ENCODE assay signal across 26 mouse cellular contexts in the genomic region with DNA sequence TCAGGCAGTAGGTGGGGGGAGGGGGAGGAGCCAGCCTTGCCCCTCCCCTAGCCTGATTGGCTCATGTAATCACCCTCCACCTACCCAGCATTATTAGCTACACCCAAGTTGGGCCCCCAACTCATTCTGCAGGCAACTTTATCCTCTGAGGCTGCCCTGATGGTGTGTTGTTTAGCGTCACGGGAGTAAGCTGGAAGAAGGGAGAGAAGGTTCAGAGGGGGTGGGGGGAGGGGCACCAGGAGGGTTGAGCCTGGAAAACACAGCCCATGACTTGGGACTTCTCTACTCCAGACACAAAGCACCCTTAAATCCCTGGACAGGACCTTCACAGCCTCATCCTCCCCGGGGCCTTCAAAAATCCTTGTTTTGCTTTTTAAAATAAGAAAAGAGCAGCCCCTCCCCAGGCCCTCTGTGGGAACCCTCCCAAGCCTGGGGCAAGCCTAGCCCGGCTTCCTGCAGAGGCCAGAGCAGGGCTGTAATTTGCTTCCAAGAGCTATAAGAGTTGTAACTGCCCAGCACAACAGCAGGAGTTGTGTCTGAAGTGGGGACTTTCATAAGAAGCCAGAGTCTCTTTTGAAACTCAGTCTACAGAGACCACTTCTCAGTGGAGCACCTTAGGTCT. TPM values are rescaled to one million over a fixed set of nuclear protein-coding genes. Genes with fewer than 3 reads are reported as not detected.
DNase-seq lines count a peak whose midpoint lies in the region; ATAC-seq and TF ChIP-seq lines count a peak whose summit lies in the region.
"Had no signal": no experiment of that assay in that cellular context is flagged by ENCODE, and none has a peak within 500 bp of the region (broad histone marks: within the 10 kb centered on the region; RNA-seq: fewer than 3 reads in every experiment).

No protein-coding gene starts in this region.

- no peak for TF ChIP-seq POLR2A in limb, embryonic 14.5 days (IDR thresholded peaks at IDR 0.05; ENCODE audit: borderline replicate concordance, extremely low read depth, insufficient read depth, insufficient read length)

- H3K9ac ChIP-seq in forebrain, embryonic 15.5 days (replicated peaks): no peak overlapping the region
- no peak overlapping the region for H3K9ac ChIP-seq in embryonic facial prominence, embryonic 14.5 days (ENCODE audit: low read depth, low read length)
- no peak overlapping the region for H3K9ac ChIP-seq in limb, embryonic 14.5 days (ENCODE audit: low read depth, low read length, severe bottlenecking)
- H3K9ac ChIP-seq: hindbrain, embryonic 14.5 days; intestine, embryonic 15.5 days; liver, embryonic 12.5 days; neural tube, embryonic 13.5 days had no signal

- 5% methylated on average over 4 of the region's 4 CpGs for WGBS in forebrain, embryonic 10.5 days
- 5% methylated on average over 4 of the region's 4 CpGs for WGBS in forebrain, embryonic 15.5 days
- WGBS in embryonic facial prominence, embryonic 14.5 days: 4% methylated on average over 4 of the region's 4 CpGs
- WGBS in limb, embryonic 14.5 days: 5% methylated on average over 4 of the region's 4 CpGs

- H3K4me1 ChIP-seq in forebrain, embryonic 10.5 days: peaks cover 53% of the 10 kb centered on the region
- H3K4me1 ChIP-seq in forebrain, embryonic 15.5 days: peaks cover 15% of the 10 kb centered on the region
- H3K4me1 ChIP-seq in embryonic facial prominence, embryonic 14.5 days (ENCODE audit: control insufficient read depth, insufficient read depth, low read length): peaks cover 37% of the 10 kb centered on the region
- H3K4me1 ChIP-seq in limb, embryonic 14.5 days (ENCODE audit: control insufficient read depth, insufficient read depth, low read length): peaks cover 22% of the 10 kb centered on the region

- no peaks in the 10 kb centered on the region for H3K9me3 ChIP-seq in forebrain, embryonic 10.5 days
- H3K9me3 ChIP-seq in forebrain, embryonic 15.5 days: no peaks in the 10 kb centered on the region
- no peaks in the 10 kb centered on the region for H3K9me3 ChIP-seq in embryonic facial prominence, embryonic 14.5 days (ENCODE audit: control insufficient read depth, low read length)
- no peaks in the 10 kb centered on the region for H3K9me3 ChIP-seq in limb, embryonic 14.5 days (ENCODE audit: control insufficient read depth, low read length)
- H3K9me3 ChIP-seq: intestine, embryonic 15.5 days; liver, embryonic 12.5 days; neural tube, embryonic 13.5 days had no signal

- peaks cover 64% of the 10 kb centered on the region for H3K27me3 ChIP-seq in forebrain, embryonic 10.5 days (ENCODE audit: poor library complexity, severe bottlenecking)
- peaks cover 22% of the 10 kb centered on the region for H3K27me3 ChIP-seq in forebrain, embryonic 15.5 days
- peaks cover 23% of the 10 kb centered on the region for H3K27me3 ChIP-seq in embryonic facial prominence, embryonic 14.5 days (replicated peaks; ENCODE audit: control insufficient read depth, insufficient read depth, low read length)
- H3K27me3 ChIP-seq in limb, embryonic 14.5 days (ENCODE audit: control insufficient read depth, insufficient read depth, low read length): peaks cover 7% of the 10 kb centered on the region; the same call in 1 of the 2 replicates

- no peak for DNase-seq in forebrain, embryonic 10.5 days (ENCODE audit: extremely low spot score, low spot score)
- DNase-seq in NIH3T3 (ENCODE audit: low read depth): peak; percentile 31
- DNase-seq in embryonic facial prominence, embryonic 14.5 days (ENCODE audit: low spot score): peak; percentile 43
- DNase-seq in limb, embryonic 14.5 days (ENCODE audit: low spot score): no peak
- no peak for DNase-seq in thymus, adult 18-20 months
- DNase-seq in MN1 (ENCODE audit: low spot score): no peak
- no peak for DNase-seq in heart, adult 8-10 months (ENCODE audit: low spot score)
- DNase-seq: adrenal gland, postnatal 10 days; cerebellum, adult 11-12 months; gastrocnemius, postnatal 14 days; heart, postnatal 10 days; kidney, postnatal 4 days; lung, postnatal 14 days; right cerebral cortex, postnatal 14 days; thymus, postnatal 14 days had no signal

- no peak overlapping the region for H3K4me3 ChIP-seq in forebrain, embryonic 10.5 days
- no peak overlapping the region for H3K4me3 ChIP-seq in forebrain, embryonic 15.5 days
- no peak overlapping the region for H3K4me3 ChIP-seq in embryonic facial prominence, embryonic 14.5 days (ENCODE audit: low read depth, low read length)
- no peak overlapping the region for H3K4me3 ChIP-seq in limb, embryonic 14.5 days (replicated peaks; ENCODE audit: low read length)
- H3K4me3 ChIP-seq: erythroblast, embryonic 14.5 days; intestine, embryonic 15.5 days; liver, embryonic 12.5 days; neural tube, embryonic 13.5 days had no signal

- H3K36me3 ChIP-seq in forebrain, embryonic 10.5 days (replicated peaks): no peaks in the 10 kb centered on the region
- no peaks in the 10 kb centered on the region for H3K36me3 ChIP-seq in forebrain, embryonic 15.5 days
- H3K36me3 ChIP-seq in embryonic facial prominence, embryonic 14.5 days (ENCODE audit: control insufficient read depth, insufficient read depth, low read length): no peaks in the 10 kb centered on the region
- no peaks in the 10 kb centered on the region for H3K36me3 ChIP-seq in limb, embryonic 14.5 days (ENCODE audit: control insufficient read depth, insufficient read depth, low read length)
- H3K36me3 ChIP-seq: intestine, embryonic 15.5 days; liver, embryonic 12.5 days; neural tube, embryonic 13.5 days had no signal

- ATAC-seq in forebrain, embryonic 15.5 days (replicated peaks): no peak
- no peak for ATAC-seq in embryonic facial prominence, embryonic 14.5 days (ENCODE audit: low read depth)
- ATAC-seq in limb, embryonic 14.5 days (ENCODE audit: low FRiP score, low read depth): no peak
- ATAC-seq: forebrain, embryonic 16.5 days; intestine, embryonic 15.5 days; liver, embryonic 12.5 days had no signal

- no peak overlapping the region for H3K4me2 ChIP-seq in forebrain, embryonic 15.5 days (replicated peaks)
- 0 out of 2 replicates have a peak overlapping the region, but pooled peaks have one; percentile 26 for H3K4me2 ChIP-seq in embryonic facial prominence, embryonic 14.5 days (ENCODE audit: low read depth, low read length)
- H3K4me2 ChIP-seq in limb, embryonic 14.5 days (replicated peaks; ENCODE audit: low read depth, low read length, severe bottlenecking): no peak overlapping the region
- H3K4me2 ChIP-seq: hindbrain, embryonic 14.5 days; intestine, embryonic 15.5 days; liver, embryonic 12.5 days; midbrain, embryonic 11.5 days; neural tube, embryonic 13.5 days had no signal

- H3K27ac ChIP-seq in forebrain, embryonic 10.5 days: 0 out of 2 replicates have a peak overlapping the region, but pooled peaks have one; percentile 2
- H3K27ac ChIP-seq in forebrain, embryonic 15.5 days (replicated peaks): no peak overlapping the region
- H3K27ac ChIP-seq in embryonic facial prominence, embryonic 14.5 days (replicated peaks; ENCODE audit: low read depth, low read length): peak overlapping the region; percentile 44
- 0 out of 2 replicates have a peak overlapping the region, but pooled peaks have one; percentile 5 for H3K27ac ChIP-seq in limb, embryonic 14.5 days (replicated peaks; ENCODE audit: low read depth, low read length)
- H3K27ac ChIP-seq: hindbrain, embryonic 14.5 days; intestine, embryonic 15.5 days; liver, embryonic 12.5 days; neural tube, embryonic 13.5 days had no signal

RNA-seq across cellular contexts. Expression of a gene that starts 2.3 kb away (rescaled TPM):
- 0.32 and 0.35 TPM in 2 replicates for polyA plus RNA-seq in forebrain, embryonic 10.5 days (2016; fragmentation: Nextera tagmentation; extraction: Ambion mirVana)
- polyA plus RNA-seq in forebrain, embryonic 15.5 days (2015; fragmentation: Nextera tagmentation; extraction: Ambion mirVana): 0.05 and 0.08 TPM in 2 replicates
- 2.3 and 2.7 TPM in 2 replicates for polyA plus RNA-seq in embryonic facial prominence, embryonic 14.5 days (2014; fragmentation: Nextera tagmentation; extraction: Ambion mirVana)
- 1.4 and 1.6 TPM in 2 replicates for polyA plus RNA-seq in limb, embryonic 14.5 days (2012; rRNA removed)
- polyA plus RNA-seq in limb, embryonic 14.5 days (2014; fragmentation: Nextera tagmentation; extraction: Ambion mirVana): 1.8 and 1.9 TPM in 2 replicates
- total RNA-seq in heart, adult 8-10 months (2022): under 1 TPM in 3 of 4 experiments, not detected in 1; 0.06 to 0.41 (median 0.19) TPM
- total RNA-seq: left cerebral cortex, postnatal 10 days had no signal
- polyA plus RNA-seq: erythroblast, embryonic 14.5 days had no signal

RNA-seq across cellular contexts. Expression of a gene that starts 13.5 kb away (rescaled TPM):
- not detected in 2 replicates for polyA plus RNA-seq in forebrain, embryonic 10.5 days (2016; fragmentation: Nextera tagmentation; extraction: Ambion mirVana)
- polyA plus RNA-seq in forebrain, embryonic 15.5 days (2015; fragmentation: Nextera tagmentation; extraction: Ambion mirVana): not detected in 2 replicates
- polyA plus RNA-seq in embryonic facial prominence, embryonic 14.5 days (2014; fragmentation: Nextera tagmentation; extraction: Ambion mirVana): 0.05 TPM in 1 of 2 replicates, not detected in the other
- polyA plus RNA-seq in limb, embryonic 14.5 days (2012; rRNA removed): not detected in 2 replicates
- polyA plus RNA-seq in limb, embryonic 14.5 days (2014; fragmentation: Nextera tagmentation; extraction: Ambion mirVana): not detected in 2 replicates
- total RNA-seq in heart, adult 8-10 months (2022): under 1 TPM in 2 of 4 experiments, not detected in 2; 0.17 to 0.22 TPM
- total RNA-seq: gastrocnemius, postnatal 14 days; layer of hippocampus, postnatal 10 days; left cerebral cortex, postnatal 10 days had no signal
- polyA plus RNA-seq: forebrain, embryonic 16.5 days; hindbrain, embryonic 14.5 days; kidney, embryonic 14.5 days; midbrain, embryonic 11.5 days; neural tube, embryonic 13.5 days had no signal

RNA-seq across cellular contexts. Expression of a gene that starts 29.8 kb away (rescaled TPM):
- 1.4 and 1.5 TPM in 2 replicates for polyA plus RNA-seq in forebrain, embryonic 10.5 days (2016; fragmentation: Nextera tagmentation; extraction: Ambion mirVana)
- 0.27 and 0.29 TPM in 2 replicates for polyA plus RNA-seq in forebrain, embryonic 15.5 days (2015; fragmentation: Nextera tagmentation; extraction: Ambion mirVana)
- 0.32 and 0.56 TPM in 2 replicates for polyA plus RNA-seq in embryonic facial prominence, embryonic 14.5 days (2014; fragmentation: Nextera tagmentation; extraction: Ambion mirVana)
- polyA plus RNA-seq in limb, embryonic 14.5 days (2012; rRNA removed): 0.72 and 1.3 TPM in 2 replicates
- 0.58 and 0.67 TPM in 2 replicates for polyA plus RNA-seq in limb, embryonic 14.5 days (2014; fragmentation: Nextera tagmentation; extraction: Ambion mirVana)
- under 1 TPM; 0.19 to 0.83 (median 0.41) TPM for total RNA-seq in heart, adult 8-10 months (2022)

Comparison
In these comparisons a context has a peak if more than half of its experiments do, and no peak if none do; other contexts are left out.
1. DNase-seq: peak in NIH3T3 (single experiment) and embryonic facial prominence, embryonic 14.5 days (single experiment); none in forebrain, embryonic 10.5 days (single experiment), limb, embryonic 14.5 days (single experiment), thymus, adult 18-20 months (0 of 2), MN1 (single experiment) and heart, adult 8-10 months (single experiment).